Mouse (Mus musculus): ENCODE data around the gene Pik3cd. TPM values are rescaled to one million over a fixed set of nuclear protein-coding genes. Genes with fewer than 3 reads are reported as not detected.

The Pik3cd gene
- polyA plus RNA-seq, 1 experiment from 2014 or later = 5.5 TPM

- no peak for DNase-seq
- 77% methylated on average over 4 of the region's 4 CpGs for whole genome bisulfite sequencing
- ATAC-seq (ENCODE audit: insufficient read depth) = no peak
- Histone ChIP-seq H3K27me3 (ENCODE audit: insufficient read depth, low read length) (peaks cover 12% of the 10 kb centered on the region; the same call in 1 of the 2 replicates), H3K4me2 (no peak overlapping the region), H3K9me3 (ENCODE audit: low read depth, low read length) (no peaks in the 10 kb centered on the region), H3K27ac (ENCODE audit: low read depth) (no peak overlapping the region), H3K4me3 (ENCODE audit: low read depth, low read length) (no peak overlapping the region), H3K36me3 (ENCODE audit: insufficient read depth) (no peaks in the 10 kb centered on the region), H3K9ac (no peak overlapping the region), H3K4me1 (ENCODE audit: insufficient read depth) (no peaks in the 10 kb centered on the region)
- TF ChIP-seq CTCF (IDR thresholded peaks at IDR 0.05; ENCODE audit: low read depth) = no peak
Observed at GRCm38 (mm10) chr4:149699953-149700352, 2.4 kb downstream of the Pik3cd start.

DNA sequence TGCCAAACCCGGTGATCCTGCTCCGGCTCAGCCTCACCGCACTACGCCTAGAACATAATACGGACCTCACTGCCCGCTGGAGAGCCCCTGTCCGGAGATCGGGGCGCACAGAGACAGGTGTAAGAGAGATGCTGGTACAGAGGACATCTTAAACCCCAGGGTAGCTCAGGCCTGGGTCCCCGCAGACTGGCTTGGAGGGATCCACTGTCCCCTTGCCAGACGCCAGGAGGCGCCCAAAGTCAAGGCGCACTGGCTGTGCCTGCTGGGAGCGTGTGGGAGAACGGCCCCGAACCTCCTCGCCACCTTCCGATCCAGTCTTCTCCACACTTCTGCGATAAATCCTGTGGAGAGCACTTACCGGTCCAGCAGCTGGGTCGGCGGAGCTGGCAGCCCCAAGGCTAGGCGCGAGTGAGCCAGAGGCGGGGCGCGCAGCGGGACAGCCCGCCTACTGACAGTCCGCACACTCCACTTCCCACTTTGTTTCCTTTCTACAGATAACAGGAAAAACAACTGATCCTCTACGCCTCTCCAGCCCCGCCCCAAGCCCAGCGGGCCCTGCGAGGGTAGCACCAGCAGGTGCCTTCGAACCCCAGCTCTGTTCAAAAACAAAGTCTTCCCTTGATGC is 4.1 kb downstream of the Pik3cd start:
- no peak overlapping the region for H3K27ac ChIP-seq (ENCODE audit: low read depth)
- H3K9ac ChIP-seq = peak overlapping the region; percentile 54
- peaks cover 12% of the 10 kb centered on the region; the same call in 1 of the 2 replicates for H3K27me3 ChIP-seq (ENCODE audit: insufficient read depth, low read length)
- 2% methylated on average over 35 of the region's 35 CpGs for WGBS
- ATAC-seq (ENCODE audit: insufficient read depth) (peak; percentile 73), DNase-seq (peak; percentile 79)
- H3K9me3 ChIP-seq (ENCODE audit: low read depth, low read length) = no peaks in the 10 kb centered on the region
- peak; percentile 77 for TF ChIP-seq CTCF (IDR thresholded peaks at IDR 0.05; ENCODE audit: low read depth)
- peak overlapping the region; percentile 86 for H3K4me2 ChIP-seq
- H3K4me1 ChIP-seq (ENCODE audit: insufficient read depth) = no peaks in the 10 kb centered on the region
- H3K4me3 ChIP-seq (ENCODE audit: low read depth, low read length) = peak overlapping the region; percentile 46
- no peaks in the 10 kb centered on the region for H3K36me3 ChIP-seq (ENCODE audit: insufficient read depth)

- WGBS = 20% methylated on average over 15 of the region's 15 CpGs
- no peak for TF ChIP-seq CTCF (IDR thresholded peaks at IDR 0.05; ENCODE audit: low read depth)
- peak overlapping the region; percentile 54; the same call in 1 of the 2 replicates for H3K9ac ChIP-seq
- ATAC-seq (ENCODE audit: insufficient read depth) (peak; percentile 39), DNase-seq (peak; percentile 12)
- H3K9me3 ChIP-seq (ENCODE audit: low read depth, low read length) = no peaks in the 10 kb centered on the region
- no peaks in the 10 kb centered on the region for H3K4me1 ChIP-seq (ENCODE audit: insufficient read depth)
- peak overlapping the region; percentile 46 for H3K4me3 ChIP-seq (ENCODE audit: low read depth, low read length)
- peaks cover 12% of the 10 kb centered on the region; the same call in 1 of the 2 replicates for H3K27me3 ChIP-seq (ENCODE audit: insufficient read depth, low read length)
- no peaks in the 10 kb centered on the region for H3K36me3 ChIP-seq (ENCODE audit: insufficient read depth)
- H3K27ac ChIP-seq (ENCODE audit: low read depth) = no peak overlapping the region
- H3K4me2 ChIP-seq = peak overlapping the region; percentile 86
Observed at GRCm38 (mm10) chr4:149697506-149698196, 4.7 kb downstream of the Pik3cd start.

- H3K9ac ChIP-seq = no peak overlapping the region
- no peaks in the 10 kb centered on the region for H3K4me1 ChIP-seq (ENCODE audit: insufficient read depth)
- H3K9me3 ChIP-seq (ENCODE audit: low read depth, low read length) = no peaks in the 10 kb centered on the region
- DNase-seq (peak; percentile 31), ATAC-seq (ENCODE audit: insufficient read depth) (no peak)
- no peak overlapping the region for H3K4me3 ChIP-seq (ENCODE audit: low read depth, low read length)
- TF ChIP-seq CTCF (IDR thresholded peaks at IDR 0.05; ENCODE audit: low read depth) = peak; percentile 17
- WGBS = 25% methylated on average over 16 of the region's 16 CpGs
- no peaks in the 10 kb centered on the region for H3K36me3 ChIP-seq (ENCODE audit: insufficient read depth)
- peaks cover 12% of the 10 kb centered on the region; the same call in 1 of the 2 replicates for H3K27me3 ChIP-seq (ENCODE audit: insufficient read depth, low read length)
- no peak overlapping the region for H3K27ac ChIP-seq (ENCODE audit: low read depth)
- H3K4me2 ChIP-seq = peak overlapping the region; percentile 20; the same call in 1 of the 2 replicates
Observed at GRCm38 (mm10) chr4:149696189-149696971, 6.0 kb downstream of the Pik3cd start.

- 65% methylated on average over 8 of the region's 8 CpGs for WGBS
- H3K9me3 ChIP-seq (ENCODE audit: low read depth, low read length) = no peaks in the 10 kb centered on the region
- ATAC-seq (ENCODE audit: insufficient read depth) = no peak
- no peak for DNase-seq
- no peak overlapping the region for H3K4me3 ChIP-seq (ENCODE audit: low read depth, low read length)
- no peak overlapping the region for H3K9ac ChIP-seq
- no peak overlapping the region for H3K4me2 ChIP-seq
- H3K27me3 ChIP-seq (ENCODE audit: insufficient read depth, low read length) = no peaks in the 10 kb centered on the region
- H3K27ac ChIP-seq (ENCODE audit: low read depth) = no peak overlapping the region
- no peak for TF ChIP-seq CTCF (IDR thresholded peaks at IDR 0.05; ENCODE audit: low read depth)
- no peaks in the 10 kb centered on the region for H3K36me3 ChIP-seq (ENCODE audit: insufficient read depth)
- peaks cover 8% of the 10 kb centered on the region; the same call in 1 of the 2 replicates for H3K4me1 ChIP-seq (ENCODE audit: insufficient read depth)
Observed at GRCm38 (mm10) chr4:149691368-149691767, 11.0 kb downstream of the Pik3cd start.

GRCm38 (mm10) chr4:149690828-149691280 is 11.5 kb downstream of the Pik3cd start:
- Histone ChIP-seq H3K27me3 (ENCODE audit: insufficient read depth, low read length) (no peaks in the 10 kb centered on the region), H3K4me1 (ENCODE audit: insufficient read depth) (peaks cover 8% of the 10 kb centered on the region; the same call in 1 of the 2 replicates), H3K36me3 (ENCODE audit: insufficient read depth) (no peaks in the 10 kb centered on the region), H3K9me3 (ENCODE audit: low read depth, low read length) (no peaks in the 10 kb centered on the region), H3K4me2 (no peak overlapping the region), H3K4me3 (ENCODE audit: low read depth, low read length) (no peak overlapping the region), H3K27ac (ENCODE audit: low read depth) (no peak overlapping the region), H3K9ac (no peak overlapping the region)
- no peak for DNase-seq
- no peak for ATAC-seq (ENCODE audit: insufficient read depth)
- no peak for TF ChIP-seq CTCF (IDR thresholded peaks at IDR 0.05; ENCODE audit: low read depth)
- 78% methylated on average over 8 of the region's 8 CpGs for WGBS

Measured in lung, embryonic 14.5 days (tissue).